Mouse (Mus musculus): Measurements from ENCODE around the gene Ceacam2.
"Not testable (repeated sequence)": the region's sequence is repeated elsewhere in the genome, so short reads cannot be mapped to it uniquely, and the experiment has no call there.

Ceacam2 gene

GRCm38 (mm10) chr7:25539376-25539907 lies at the start of gene Ceacam2:
Ceacam2 (minus strand) TSS chr7:25539857.
- DNase-seq, result not testable (repeated sequence)

- DNase-seq, result no peak
Measured at GRCm38 (mm10) chr7:25585351-25586204, 45.9 kb upstream of the Ceacam2 start.

GRCm38 (mm10) chr7:25584651-25585050 lies 45.0 kb upstream of the Ceacam2 start:
- no peak for DNase-seq

DNA sequence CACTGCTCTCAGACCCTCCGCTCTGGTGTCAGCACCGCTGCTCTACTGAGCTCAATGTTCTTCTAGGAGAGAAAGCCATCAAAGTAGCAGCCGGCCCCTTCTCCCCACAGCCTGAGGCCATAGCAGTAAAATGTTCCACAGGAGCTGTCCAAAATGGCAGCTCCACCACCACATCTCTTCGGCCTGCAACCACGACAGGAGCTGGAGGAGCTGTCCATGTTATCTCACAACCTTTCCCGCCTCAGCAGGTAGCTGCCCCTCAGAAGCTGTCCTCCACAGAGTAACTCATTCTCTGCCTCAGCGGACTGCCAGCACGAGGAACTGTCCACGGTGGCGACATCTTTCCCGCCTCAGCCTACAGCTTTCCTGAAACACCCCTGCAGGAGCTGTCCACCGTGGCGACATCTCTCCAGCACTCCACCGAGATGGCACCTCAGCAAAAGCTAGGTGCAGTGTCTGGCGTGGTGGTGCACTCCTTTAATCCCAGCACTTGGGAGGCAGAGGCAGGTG lies 42.7 kb upstream of the Ceacam2 start:
- no peak for DNase-seq

DNA sequence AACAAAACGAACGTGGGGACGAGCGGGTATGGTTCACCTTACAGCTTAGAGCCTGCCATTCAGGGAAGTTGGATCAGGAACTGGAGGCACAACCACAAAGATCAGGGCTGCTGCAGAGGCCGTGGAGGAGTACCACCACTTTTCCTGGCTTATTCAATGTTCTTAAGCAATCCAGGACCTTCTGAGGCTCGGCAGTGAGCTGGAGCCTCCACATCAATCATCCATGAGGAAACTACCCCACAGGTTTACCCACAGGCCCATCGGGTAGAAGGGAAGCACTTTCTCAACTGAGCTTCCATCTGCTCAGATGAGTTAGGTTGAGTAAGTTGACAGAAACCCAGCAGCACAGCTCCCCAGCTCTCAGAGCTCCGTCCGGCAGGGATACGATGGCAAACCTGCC lies 39.8 kb upstream of the Ceacam2 start:
- no peak for DNase-seq

GRCm38 (mm10) chr7:25576793-25577437 lies 37.3 kb upstream of the Ceacam2 start:
- not testable (repeated sequence) for DNase-seq

DNA sequence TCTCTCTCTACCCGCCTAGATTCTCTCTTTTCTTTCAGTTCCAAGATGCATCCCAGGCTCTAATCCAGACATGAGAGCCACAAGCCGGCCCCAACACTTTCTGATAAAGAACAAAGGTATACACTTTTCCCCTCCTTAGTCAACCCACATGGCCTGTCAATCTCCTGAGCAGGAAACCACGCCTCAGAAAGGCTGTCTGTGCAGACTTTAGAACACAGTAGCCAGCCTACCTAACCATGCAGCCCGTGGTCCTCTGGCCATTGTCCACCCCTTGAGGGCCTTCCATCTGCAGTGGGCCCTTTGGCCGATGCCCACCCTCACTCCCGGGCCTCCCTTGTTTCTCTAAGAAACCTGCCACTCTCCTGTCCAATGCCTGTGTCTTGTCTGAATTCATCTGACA lies 36.7 kb upstream of the Ceacam2 start:
- not testable (repeated sequence) for DNase-seq

- DNase-seq, result no peak
Measured at GRCm38 (mm10) chr7:25575870-25576269, 36.2 kb upstream of the Ceacam2 start.

- DNase-seq, result no peak
Measured at GRCm38 (mm10) chr7:25575105-25575504, 35.4 kb upstream of the Ceacam2 start.

- DNase-seq, result not testable (repeated sequence)
Measured at GRCm38 (mm10) chr7:25573806-25574205, 34.1 kb upstream of the Ceacam2 start.

GRCm38 (mm10) chr7:25568721-25569120 lies 29.1 kb upstream of the Ceacam2 start:
- DNase-seq, result no peak

DNA sequence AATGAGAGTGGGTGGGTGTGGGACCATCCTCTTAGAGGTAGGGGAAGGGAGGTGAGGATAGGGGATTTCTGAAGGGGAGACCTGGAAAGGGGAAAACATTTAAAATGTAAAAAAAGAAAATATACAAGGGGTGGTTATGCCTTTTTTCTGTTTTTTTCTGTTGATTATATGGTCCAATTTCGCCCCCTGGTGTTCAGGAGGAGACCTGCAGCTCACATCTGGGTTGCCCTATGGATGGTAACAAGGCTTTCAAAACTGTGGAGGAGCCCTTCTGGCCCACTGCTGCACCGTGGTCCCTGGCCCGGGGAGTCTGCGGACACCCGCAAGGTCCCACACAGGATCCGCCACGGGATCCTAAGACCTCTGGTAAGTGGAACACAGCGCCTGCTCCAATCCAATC lies 1.8 kb upstream of the Ceacam2 start:
- DNase-seq, result not testable (repeated sequence)

DNA sequence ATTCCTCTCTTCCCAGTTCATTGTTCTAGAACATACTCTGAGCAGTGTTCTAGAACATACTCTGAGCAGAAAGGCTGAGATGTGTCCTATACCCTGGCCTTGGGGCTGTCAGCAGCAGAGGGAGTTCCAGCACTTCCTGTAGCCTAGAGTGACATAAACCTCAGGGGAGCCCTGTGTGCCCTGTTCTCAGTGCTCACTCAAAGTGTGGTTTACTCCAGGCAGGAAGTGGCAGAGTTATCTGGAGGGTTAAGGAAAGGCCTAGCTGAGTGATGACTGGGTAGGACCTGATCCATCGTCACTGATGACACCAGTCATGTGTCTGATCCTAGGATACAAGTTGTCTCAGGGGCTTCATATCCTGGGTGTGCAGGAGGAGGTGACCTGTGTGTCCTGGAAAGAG lies 297 bp upstream of the Ceacam2 start:
- not testable (repeated sequence) for DNase-seq

DNA sequence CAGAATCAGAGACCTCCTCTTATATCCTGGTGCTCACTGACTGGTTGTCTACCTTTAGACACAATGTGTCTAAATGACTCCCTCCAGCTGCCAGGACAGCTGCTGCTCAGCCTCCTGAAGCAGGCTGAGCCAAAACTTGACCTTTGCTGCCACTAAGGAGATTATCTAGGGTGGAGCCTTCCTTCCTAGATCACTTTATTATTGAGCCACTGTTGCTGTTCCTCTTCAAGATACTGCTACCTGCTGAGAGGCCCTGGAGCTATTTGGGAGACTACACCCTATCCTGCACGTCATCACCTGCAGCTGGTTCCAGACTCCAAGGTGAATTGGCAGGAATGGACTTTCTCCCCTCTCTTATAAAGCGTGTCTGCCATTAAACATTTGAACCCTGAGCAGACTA lies 8.8 kb downstream of the Ceacam2 start:
- no peak for DNase-seq

GRCm38 (mm10) chr7:25516070-25516777 lies 23.4 kb downstream of the Ceacam2 start:
- DNase-seq, result not testable (repeated sequence)

- not testable (repeated sequence) for DNase-seq
Measured at GRCm38 (mm10) chr7:25515667-25516066, 24.0 kb downstream of the Ceacam2 start.

DNA sequence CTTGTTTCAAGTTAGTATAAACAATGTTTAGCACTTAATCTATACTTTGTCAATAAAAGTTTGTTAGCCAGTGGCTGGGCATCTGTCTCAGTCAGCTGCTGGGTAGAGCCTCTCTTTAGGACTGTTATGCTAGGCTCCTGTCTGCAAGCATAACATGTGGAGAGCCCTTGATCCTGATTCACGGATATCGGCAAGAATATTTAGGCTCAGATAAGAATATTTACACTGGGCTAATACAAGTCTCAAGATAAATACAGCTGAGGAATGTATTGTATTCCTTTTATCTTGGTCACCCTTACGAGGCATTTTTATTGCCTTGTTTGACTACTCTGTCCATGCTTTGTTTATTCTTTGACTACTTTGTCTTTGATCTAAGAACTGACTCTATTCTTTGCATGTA lies 29.7 kb downstream of the Ceacam2 start:
- DNase-seq, result no peak

GRCm38 (mm10) chr7:25494649-25495048 lies 45.0 kb downstream of the Ceacam2 start:
- DNase-seq, result no peak

- not testable (repeated sequence) for DNase-seq
Measured at GRCm38 (mm10) chr7:25490698-25491097, 49.0 kb downstream of the Ceacam2 start.

GRCm38 (mm10) chr7:25489382-25489781 lies 50.3 kb downstream of the Ceacam2 start:
- not testable (repeated sequence) for DNase-seq

DNA sequence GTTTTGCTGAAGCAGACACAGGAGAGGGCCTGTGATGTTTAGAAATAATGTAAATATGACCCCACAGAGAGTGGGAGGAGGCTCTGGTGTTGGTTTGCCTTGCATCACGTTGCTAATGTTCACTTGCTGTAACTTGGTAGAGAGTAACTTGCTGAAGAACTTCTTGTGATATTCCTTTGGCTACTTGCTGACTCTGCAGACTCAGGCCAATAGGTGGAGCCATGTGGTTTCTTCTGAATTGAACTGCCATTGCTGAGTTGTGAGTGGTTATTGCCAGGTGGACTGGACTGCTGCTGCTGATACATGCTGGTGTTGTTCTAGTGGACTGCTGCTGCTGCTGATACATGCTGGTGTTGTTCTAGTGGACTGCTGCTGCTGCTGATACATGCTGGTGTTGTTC lies 53.5 kb downstream of the Ceacam2 start:
- DNase-seq, result peak; percentile 17

GRCm38 (mm10) chr7:25485061-25485460 lies 54.6 kb downstream of the Ceacam2 start:
- DNase-seq, result no peak
